Mouse (Mus musculus): ENCODE data around the gene Sdk1.

GRCm38 (mm10) chr5:141374797-141375196, 133.5 kb downstream of the Sdk1 start:
- TF ChIP-seq POLR2A (IDR thresholded peaks at IDR 0.05; ENCODE audit: control insufficient read depth, extremely low read depth, insufficient read depth, low read length, poor library complexity) (no peak), CTCF (IDR thresholded peaks at IDR 0.05; ENCODE audit: borderline replicate concordance, control insufficient read depth, extremely low read depth, insufficient read depth, low read length, poor library complexity) (no peak)
